Mouse (Mus musculus): Measurements from ENCODE around the gene Afap1l2.

DNA sequence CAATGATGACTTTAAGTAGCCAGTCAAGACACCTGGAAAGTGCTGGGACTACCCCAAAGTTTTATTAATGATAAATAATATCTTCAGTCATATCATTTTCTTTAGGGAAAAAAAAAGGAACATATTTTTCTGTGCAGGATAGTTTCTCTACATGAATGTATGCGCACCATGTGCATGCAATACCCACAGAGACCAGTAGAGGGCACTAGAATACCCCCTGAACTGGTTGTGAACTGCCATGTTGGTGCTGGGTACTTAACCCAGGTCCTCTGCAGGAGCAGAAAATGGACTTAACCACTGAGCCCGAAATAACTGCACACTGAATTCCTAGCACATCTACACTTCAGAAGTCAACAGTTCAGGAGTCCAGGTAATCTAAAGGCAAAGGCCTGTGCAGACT is 49.5 kb upstream of the Afap1l2 start:
- TF ChIP-seq CTCF (IDR thresholded peaks at IDR 0.05; ENCODE audit: extremely low read depth, insufficient read depth, low read length) (no peak), POLR2A (IDR thresholded peaks at IDR 0.05; ENCODE audit: extremely low read depth, insufficient read depth, low read length) (no peak)
